Mouse (Mus musculus) brain, adult 2 months (tissue): ENCODE results near the gene Rab1a.
A peak's percentile ranks its signal among the peaks of the same experiment; 100 is the strongest.

Experiments
- DNase-seq: peaks from one replicate; pipeline ENCODE4 v3.0.0; 2011; ENCODE audit warnings: low read depth, low spot score

The Rab1a gene

DNA sequence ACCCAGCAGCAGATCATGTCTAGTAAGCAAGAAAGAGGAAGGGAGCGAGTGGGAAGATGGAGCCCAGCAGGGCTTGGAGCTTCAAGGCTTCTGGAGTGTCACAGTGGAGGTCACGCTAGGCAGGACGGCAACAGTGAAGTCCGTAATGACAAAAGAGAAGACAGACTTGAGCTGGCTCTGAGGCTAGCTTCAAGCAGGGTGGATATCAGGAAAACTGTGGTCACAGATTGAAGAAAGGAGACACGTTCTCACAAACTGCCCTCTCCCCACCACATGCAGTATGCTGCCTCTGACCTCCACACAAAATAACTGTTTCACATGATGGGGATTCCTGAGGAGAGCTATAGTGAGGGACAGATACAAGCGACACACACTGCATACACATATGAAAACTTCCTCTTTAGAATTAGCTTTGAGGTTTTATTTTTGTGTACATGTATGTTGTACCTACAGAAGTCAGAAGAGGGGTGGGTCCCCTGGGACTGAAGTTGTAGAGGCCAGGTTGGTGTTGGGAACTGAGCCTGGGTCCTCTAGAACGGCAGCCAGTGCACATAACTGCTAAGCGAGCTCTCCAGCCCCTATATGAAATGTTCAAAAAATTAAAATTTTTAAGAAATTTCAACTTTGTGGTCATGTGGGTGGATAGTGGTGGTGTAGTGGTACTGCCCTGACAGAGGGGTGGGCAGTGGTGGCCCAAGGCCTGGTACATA lies 46.1 kb downstream of the Rab1a start:
- DNase-seq: no peak

DNA sequence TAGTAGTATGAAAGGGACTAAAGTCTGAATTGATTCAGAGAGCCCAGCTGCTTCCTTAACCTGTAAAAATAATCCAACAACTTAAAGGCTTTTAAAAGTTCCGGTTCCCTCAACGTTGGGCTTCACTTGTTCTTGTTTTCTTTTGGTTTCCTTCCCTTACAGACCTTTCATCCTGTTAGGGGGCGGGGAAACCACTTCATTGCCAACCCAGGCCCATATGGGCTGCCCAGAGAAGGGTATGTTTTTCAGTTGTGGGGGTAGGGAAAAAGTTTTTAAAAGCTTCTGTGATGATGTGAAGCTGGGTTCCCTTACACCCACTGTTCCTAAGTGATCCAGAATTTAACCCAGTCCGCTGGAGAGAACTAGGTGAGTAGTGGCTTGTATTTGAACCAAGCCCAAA lies 47.0 kb downstream of the Rab1a start:
- DNase-seq: no peak

DNA sequence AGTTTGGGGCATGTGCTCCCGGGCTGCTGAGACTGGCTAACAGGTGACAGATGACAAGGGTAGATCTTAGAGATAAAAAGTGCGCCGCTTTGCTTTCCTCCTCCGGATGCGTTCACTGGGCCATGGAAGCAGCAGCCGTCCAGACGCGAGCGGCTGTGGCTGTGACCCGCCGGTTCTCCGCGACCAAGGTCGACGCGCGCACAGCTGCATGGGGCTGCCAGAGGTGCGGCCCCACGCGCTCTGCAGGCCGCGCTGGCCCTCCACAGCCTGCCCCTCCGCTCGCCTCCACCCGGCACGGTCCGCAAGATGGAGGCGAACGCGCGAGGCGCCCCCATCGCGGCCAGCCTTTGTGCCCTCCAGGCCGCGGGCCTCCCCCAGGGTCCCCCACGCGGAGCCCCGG lies 47.6 kb downstream of the Rab1a start:
- DNase-seq: no peak

DNA sequence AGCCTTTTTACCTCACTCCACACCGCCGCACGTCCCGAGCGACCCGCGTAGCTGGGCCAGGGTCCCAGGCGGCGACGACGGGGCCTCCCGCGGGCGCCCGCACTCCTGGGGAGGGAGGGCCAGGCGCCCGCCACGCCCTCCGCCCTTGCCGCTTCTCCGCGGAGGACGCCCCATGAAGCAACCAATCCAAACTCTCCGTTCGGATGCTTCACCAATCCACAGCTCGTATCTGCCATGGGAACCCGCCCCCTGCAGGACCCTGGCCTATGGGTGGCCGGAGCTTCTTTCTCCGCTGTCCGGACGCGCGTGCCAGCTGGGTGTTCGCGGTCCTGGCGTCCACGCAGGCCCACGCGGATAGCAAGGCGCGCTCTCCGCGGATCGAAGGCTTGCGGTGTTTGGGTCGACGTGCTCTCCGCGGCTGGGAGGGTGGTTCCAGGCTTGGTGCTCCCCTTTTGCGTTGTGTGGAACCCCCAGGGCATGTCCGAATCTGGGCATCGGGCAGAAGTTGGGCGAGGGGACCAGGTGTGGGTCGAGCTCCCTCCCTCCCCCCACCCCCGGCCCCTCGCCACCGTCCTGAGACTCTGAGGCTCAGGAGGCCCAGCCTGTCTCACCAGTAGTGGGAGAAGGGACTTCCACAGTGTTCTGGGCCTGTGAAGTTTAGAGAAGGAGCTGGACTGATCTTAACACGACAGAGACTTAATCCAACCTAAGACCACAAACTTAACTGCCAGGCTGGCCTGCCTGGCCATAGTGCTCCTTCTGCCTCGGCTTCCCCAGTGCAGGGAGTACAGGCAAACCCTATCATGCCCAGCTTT lies 48.3 kb downstream of the Rab1a start, which contains the start of gene Cep68:
TSS of gene Cep68 (minus strand) at position 134 of the 815 bp plus-strand sequence.
- DNase-seq: peak; percentile 99

DNA sequence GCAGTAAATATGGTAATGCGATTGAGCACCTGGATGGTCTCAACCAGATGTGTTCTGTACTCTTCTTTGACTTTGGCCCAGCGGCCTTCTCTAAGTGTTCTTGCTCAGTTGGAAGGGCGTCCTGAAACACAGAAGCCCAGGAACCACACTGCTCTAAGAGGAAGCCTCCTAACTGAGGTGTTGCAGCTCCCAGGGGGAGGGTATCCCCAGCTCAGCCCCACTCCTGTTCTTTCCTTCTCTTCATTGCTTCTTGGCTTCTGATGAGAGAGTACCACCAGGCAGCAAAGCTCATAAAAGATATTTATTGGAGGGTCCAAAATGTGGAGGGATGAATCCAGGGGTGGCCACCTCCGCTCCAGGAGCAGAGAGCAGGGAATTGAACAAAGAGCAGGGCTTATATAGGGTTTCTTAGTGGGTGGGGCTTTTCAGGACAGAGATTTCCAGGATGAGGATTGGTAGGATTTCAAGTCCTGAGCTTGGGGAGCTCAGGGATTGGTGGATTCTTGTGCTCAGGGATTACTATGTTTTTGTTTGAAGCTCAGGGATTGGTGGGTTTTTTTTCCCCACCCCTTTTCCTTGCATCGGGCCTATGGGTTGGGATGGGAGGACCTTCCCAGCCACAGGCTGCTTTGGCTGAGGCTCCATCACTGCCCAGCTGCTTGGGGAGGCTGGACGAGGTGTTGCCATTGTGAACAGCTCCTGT lies 49.4 kb downstream of the Rab1a start:
- DNase-seq: no peak

DNA sequence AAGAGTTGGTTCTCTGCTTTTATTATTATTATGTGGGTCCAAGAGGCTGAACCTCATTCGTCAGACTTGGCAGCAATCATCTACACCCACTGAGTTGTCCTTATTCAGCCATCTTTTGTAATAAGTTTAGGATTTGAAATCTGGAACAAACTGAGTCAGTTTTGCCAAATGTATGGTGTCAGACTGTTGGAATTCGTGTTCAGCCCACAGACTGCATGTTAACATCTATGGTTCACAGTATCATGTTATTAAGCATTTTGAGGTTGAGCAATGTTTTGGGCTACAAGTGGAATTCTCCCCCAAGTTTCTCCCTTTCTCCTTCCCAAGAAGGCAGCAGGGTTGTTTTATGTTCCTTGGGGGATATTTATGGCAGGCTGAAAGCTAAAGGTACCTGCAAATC lies 51.9 kb downstream of the Rab1a start:
- DNase-seq: peak; percentile 33

DNA sequence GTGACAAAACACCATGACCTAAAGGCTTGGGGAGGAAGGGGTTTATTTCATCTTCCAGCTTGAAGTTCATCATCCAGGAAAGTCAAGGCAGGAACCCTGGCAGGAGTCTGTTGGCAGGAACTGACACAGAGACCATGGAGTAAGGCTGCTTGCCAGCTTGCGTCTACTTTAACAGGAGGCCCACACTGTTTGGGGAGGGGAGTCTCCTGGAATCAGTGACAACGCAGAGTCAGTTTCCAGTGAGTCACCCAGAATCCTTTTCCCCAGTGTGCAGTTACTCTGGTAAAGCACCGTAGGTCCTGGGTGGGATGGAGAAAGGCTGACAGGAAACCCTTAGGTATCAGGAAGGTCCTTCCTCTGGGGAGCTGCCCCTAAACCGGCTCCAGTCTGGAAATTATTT lies 53.6 kb downstream of the Rab1a start:
- DNase-seq: no peak

DNA sequence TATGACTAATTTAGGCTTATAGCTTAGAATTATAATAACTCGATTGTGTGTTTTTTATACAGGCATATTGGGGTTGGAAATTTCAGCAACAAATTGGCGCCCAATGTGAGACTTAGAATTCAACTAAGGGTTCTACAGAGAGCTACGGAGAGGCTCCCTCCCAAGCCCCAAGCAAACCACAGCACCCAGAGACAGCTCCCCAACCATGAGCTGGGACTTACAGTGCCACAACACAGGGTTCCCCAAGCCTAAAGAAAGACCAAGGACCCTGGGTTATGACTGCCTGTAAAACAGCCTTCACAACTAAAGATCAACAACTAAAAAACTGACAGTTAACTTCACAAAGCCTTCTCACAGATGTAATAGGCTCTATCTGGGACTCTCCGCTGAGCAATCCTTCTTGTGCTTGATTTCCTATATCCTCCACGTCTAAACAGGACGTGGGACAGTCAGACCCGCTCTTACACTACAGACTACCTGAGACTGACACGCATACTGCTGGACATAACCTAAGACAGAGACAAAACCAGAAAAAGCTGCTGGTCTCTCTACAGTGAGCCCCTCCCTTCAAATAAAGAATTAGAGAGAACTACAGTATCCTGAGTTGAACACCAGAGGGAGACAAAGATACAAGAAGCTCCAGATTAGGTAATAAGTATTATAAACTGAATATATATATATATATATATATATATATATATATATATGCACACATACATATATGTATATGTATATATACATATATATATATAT lies 61.6 kb downstream of the Rab1a start:
- DNase-seq: peak; percentile 52

DNA sequence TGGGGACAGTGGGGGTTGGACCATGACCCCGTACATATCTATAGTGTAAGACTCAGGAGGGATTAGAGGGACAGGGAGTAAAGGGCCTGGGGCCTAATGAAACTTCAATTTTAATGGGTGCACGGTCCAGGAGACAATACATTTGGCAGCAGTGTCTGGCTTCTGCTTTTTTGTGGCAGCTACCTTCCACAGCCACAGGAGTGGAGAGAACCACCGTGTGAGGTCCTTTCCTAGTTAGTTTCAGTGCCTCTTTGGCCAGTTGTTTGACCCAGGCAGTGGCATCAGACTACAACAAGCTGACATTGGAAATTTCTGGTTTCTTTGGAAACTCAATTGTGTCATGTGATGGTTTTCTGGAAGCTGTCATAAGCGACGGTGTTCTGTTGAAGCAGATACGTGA lies 68.7 kb downstream of the Rab1a start:
- DNase-seq: no peak

DNA sequence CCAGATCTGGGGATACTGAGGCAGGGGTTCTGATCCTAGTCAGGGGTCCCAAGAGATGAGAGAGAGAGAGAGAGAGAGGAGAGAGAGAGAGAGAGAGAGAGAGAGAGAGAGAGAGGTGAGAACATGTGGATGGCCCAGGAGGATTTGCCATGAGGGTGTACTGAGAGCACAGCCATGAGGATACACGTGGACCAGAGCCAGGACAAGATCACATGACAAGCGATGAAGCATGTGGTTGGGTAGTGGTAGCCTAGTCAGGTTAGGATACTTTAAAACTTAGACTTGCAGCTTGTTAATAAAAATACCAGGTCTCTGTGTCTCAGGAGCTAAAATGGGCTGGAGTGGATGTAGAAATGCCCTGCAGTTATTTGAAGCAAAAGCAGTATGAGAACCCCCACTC lies 74.7 kb downstream of the Rab1a start:
- no peak for DNase-seq
